Mouse (Mus musculus): ENCODE measurements around the gene Prkci. TPM values are rescaled to one million over a fixed set of nuclear protein-coding genes. Genes with fewer than 3 reads are reported as not detected.

The Prkci gene
- polyA plus RNA-seq, 1 experiment from 2014 or later, result 3.8 TPM

GRCm38 (mm10) chr3:31056651-31057627 lies 61.4 kb downstream of the Prkci start:
- Histone ChIP-seq H3K27me3 (ENCODE audit: insufficient read depth, low read length) (no peaks in the 10 kb centered on the region), H3K9ac (replicated peaks) (peak overlapping the region; percentile 59), H3K4me2 (ENCODE audit: low read depth, low read length) (peak overlapping the region; percentile 84), H3K9me3 (ENCODE audit: low read length) (no peaks in the 10 kb centered on the region), H3K4me1 (ENCODE audit: insufficient read depth) (peaks cover 5% of the 10 kb centered on the region), H3K36me3 (replicated peaks; ENCODE audit: insufficient read depth, low read length) (no peaks in the 10 kb centered on the region), H3K27ac (ENCODE audit: low read depth) (peak overlapping the region; percentile 88), H3K4me3 (ENCODE audit: low read depth, low read length) (peak overlapping the region; percentile 63)
- TF ChIP-seq CTCF (IDR thresholded peaks at IDR 0.05; ENCODE audit: low read depth) (peak; percentile 98), EP300 (IDR thresholded peaks at IDR 0.05; ENCODE audit: low read depth) (no peak; the same call in 1 of the 2 replicates)
- ATAC-seq (peak; percentile 87), DNase-seq (peak; percentile 72)
- under 1% methylated on average over 30 of the region's 30 CpGs for WGBS (ENCODE audit: insufficient replicate concordance)

GRCm38 (mm10) chr3:31060745-31061102 lies 65.2 kb downstream of the Prkci start:
- H3K9me3 ChIP-seq (ENCODE audit: low read length), result no peaks in the 10 kb centered on the region
- no peak overlapping the region for H3K9ac ChIP-seq (replicated peaks)
- TF ChIP-seq EP300 (IDR thresholded peaks at IDR 0.05; ENCODE audit: low read depth) (no peak), CTCF (IDR thresholded peaks at IDR 0.05; ENCODE audit: low read depth) (peak; percentile 24)
- H3K36me3 ChIP-seq (replicated peaks; ENCODE audit: insufficient read depth, low read length), result no peaks in the 10 kb centered on the region
- peak overlapping the region; percentile 83 for H3K27ac ChIP-seq (ENCODE audit: low read depth)
- H3K4me3 ChIP-seq (ENCODE audit: low read depth, low read length), result peak overlapping the region; percentile 24; the same call in 1 of the 2 replicates
- peaks cover 5% of the 10 kb centered on the region for H3K4me1 ChIP-seq (ENCODE audit: insufficient read depth)
- no peak for ATAC-seq
- WGBS (ENCODE audit: insufficient replicate concordance), result 35% methylated on average over 8 of the region's 8 CpGs
- no peak for DNase-seq
- no peaks in the 10 kb centered on the region for H3K27me3 ChIP-seq (ENCODE audit: insufficient read depth, low read length)
- peak overlapping the region; percentile 58 for H3K4me2 ChIP-seq (ENCODE audit: low read depth, low read length)

- Histone ChIP-seq H3K4me2 (ENCODE audit: low read depth, low read length) (peak overlapping the region; percentile 58), H3K36me3 (replicated peaks; ENCODE audit: insufficient read depth, low read length) (no peaks in the 10 kb centered on the region), H3K4me1 (ENCODE audit: insufficient read depth) (peaks cover 4% of the 10 kb centered on the region), H3K9me3 (ENCODE audit: low read length) (no peaks in the 10 kb centered on the region), H3K27ac (ENCODE audit: low read depth) (peak overlapping the region; percentile 83), H3K9ac (replicated peaks) (peak overlapping the region; percentile 38; the same call in 1 of the 2 replicates), H3K27me3 (ENCODE audit: insufficient read depth, low read length) (no peaks in the 10 kb centered on the region), H3K4me3 (ENCODE audit: low read depth, low read length) (peak overlapping the region; percentile 24)
- no peak for TF ChIP-seq CTCF (IDR thresholded peaks at IDR 0.05; ENCODE audit: low read depth)
- no peak for TF ChIP-seq EP300 (IDR thresholded peaks at IDR 0.05; ENCODE audit: low read depth)
- WGBS (ENCODE audit: insufficient replicate concordance), result 27% methylated on average over 20 of the region's 20 CpGs
- DNase-seq (peak; percentile 46), ATAC-seq (peak; percentile 18)
Observed at GRCm38 (mm10) chr3:31061103-31061785, 65.7 kb downstream of the Prkci start.

GRCm38 (mm10) chr3:31061786-31062120 lies 66.2 kb downstream of the Prkci start:
- DNase-seq, result no peak
- TF ChIP-seq CTCF (IDR thresholded peaks at IDR 0.05; ENCODE audit: low read depth) (peak; percentile 58), EP300 (IDR thresholded peaks at IDR 0.05; ENCODE audit: low read depth) (no peak)
- Histone ChIP-seq H3K4me3 (ENCODE audit: low read depth, low read length) (peak overlapping the region; percentile 24), H3K27me3 (ENCODE audit: insufficient read depth, low read length) (no peaks in the 10 kb centered on the region), H3K4me1 (ENCODE audit: insufficient read depth) (peaks cover 2% of the 10 kb centered on the region; the same call in 1 of the 2 replicates), H3K9ac (replicated peaks) (peak overlapping the region; percentile 38; the same call in 1 of the 2 replicates), H3K36me3 (replicated peaks; ENCODE audit: insufficient read depth, low read length) (no peaks in the 10 kb centered on the region), H3K27ac (ENCODE audit: low read depth) (peak overlapping the region; percentile 83), H3K9me3 (ENCODE audit: low read length) (no peaks in the 10 kb centered on the region), H3K4me2 (ENCODE audit: low read depth, low read length) (peak overlapping the region; percentile 58)
- 37% methylated on average over 4 of the region's 4 CpGs for WGBS (ENCODE audit: insufficient replicate concordance)
- no peak for ATAC-seq

- H3K4me1 ChIP-seq (ENCODE audit: insufficient read depth), result peaks cover 2% of the 10 kb centered on the region; the same call in 1 of the 2 replicates
- no peak overlapping the region for H3K27ac ChIP-seq (ENCODE audit: low read depth)
- DNase-seq (no peak), ATAC-seq (no peak)
- H3K4me3 ChIP-seq (ENCODE audit: low read depth, low read length), result no peak overlapping the region
- H3K9me3 ChIP-seq (ENCODE audit: low read length), result no peaks in the 10 kb centered on the region
- no peak overlapping the region for H3K9ac ChIP-seq (replicated peaks)
- no peak overlapping the region for H3K4me2 ChIP-seq (ENCODE audit: low read depth, low read length)
- 65% methylated on average over 7 of the region's 7 CpGs for WGBS (ENCODE audit: insufficient replicate concordance)
- no peak for TF ChIP-seq EP300 (IDR thresholded peaks at IDR 0.05; ENCODE audit: low read depth)
- no peaks in the 10 kb centered on the region for H3K27me3 ChIP-seq (ENCODE audit: insufficient read depth, low read length)
- H3K36me3 ChIP-seq (replicated peaks; ENCODE audit: insufficient read depth, low read length), result no peaks in the 10 kb centered on the region
Observed at GRCm38 (mm10) chr3:31062325-31062724, 66.8 kb downstream of the Prkci start.

GRCm38 (mm10) chr3:31068482-31068881 lies 72.9 kb downstream of the Prkci start:
- TF ChIP-seq CTCF (IDR thresholded peaks at IDR 0.05; ENCODE audit: low read depth), result no peak
- no peak for TF ChIP-seq EP300 (IDR thresholded peaks at IDR 0.05; ENCODE audit: low read depth)
- Histone ChIP-seq H3K27ac (ENCODE audit: low read depth) (no peak overlapping the region), H3K4me1 (ENCODE audit: insufficient read depth) (no peaks in the 10 kb centered on the region), H3K36me3 (replicated peaks; ENCODE audit: insufficient read depth, low read length) (no peaks in the 10 kb centered on the region), H3K9me3 (ENCODE audit: low read length) (no peaks in the 10 kb centered on the region), H3K9ac (replicated peaks) (no peak overlapping the region), H3K4me3 (ENCODE audit: low read depth, low read length) (no peak overlapping the region), H3K27me3 (ENCODE audit: insufficient read depth, low read length) (no peaks in the 10 kb centered on the region), H3K4me2 (ENCODE audit: low read depth, low read length) (no peak overlapping the region)
- 85% methylated on average over 7 of the region's 7 CpGs for WGBS (ENCODE audit: insufficient replicate concordance)
- ATAC-seq, result no peak
- no peak for DNase-seq
